Mouse (Mus musculus) frontal cortex, adult 2 months (tissue): Measurements from ENCODE around the gene Sgta. TPM values are rescaled to one million over a fixed set of nuclear protein-coding genes. Genes with fewer than 3 reads are reported as not detected.
"Not testable (repeated sequence)": the region's sequence is repeated elsewhere in the genome, so short reads cannot be mapped to it uniquely, and the experiment has no call there.

Source experiments
- DNase-seq, 2 experiments: peaks; one replicate each; pipeline ENCODE4 v3.0.0; 2022; ENCODE audit warnings: low spot score in 1 of 2; ENCODE audit errors: extremely low spot score in 1 of 2
- polyA plus RNA-seq: library from polyadenylated mRNA; depleted of rRNA; stranded (reverse); fragments of >200 nt; gene quantifications from 2 replicates; pipeline ENCODE4 v1.2.3, GENCODE M21; 2012; rRNA removed

Sgta gene
- polyA plus RNA-seq = 207 and 208 TPM in 2 replicates

DNA sequence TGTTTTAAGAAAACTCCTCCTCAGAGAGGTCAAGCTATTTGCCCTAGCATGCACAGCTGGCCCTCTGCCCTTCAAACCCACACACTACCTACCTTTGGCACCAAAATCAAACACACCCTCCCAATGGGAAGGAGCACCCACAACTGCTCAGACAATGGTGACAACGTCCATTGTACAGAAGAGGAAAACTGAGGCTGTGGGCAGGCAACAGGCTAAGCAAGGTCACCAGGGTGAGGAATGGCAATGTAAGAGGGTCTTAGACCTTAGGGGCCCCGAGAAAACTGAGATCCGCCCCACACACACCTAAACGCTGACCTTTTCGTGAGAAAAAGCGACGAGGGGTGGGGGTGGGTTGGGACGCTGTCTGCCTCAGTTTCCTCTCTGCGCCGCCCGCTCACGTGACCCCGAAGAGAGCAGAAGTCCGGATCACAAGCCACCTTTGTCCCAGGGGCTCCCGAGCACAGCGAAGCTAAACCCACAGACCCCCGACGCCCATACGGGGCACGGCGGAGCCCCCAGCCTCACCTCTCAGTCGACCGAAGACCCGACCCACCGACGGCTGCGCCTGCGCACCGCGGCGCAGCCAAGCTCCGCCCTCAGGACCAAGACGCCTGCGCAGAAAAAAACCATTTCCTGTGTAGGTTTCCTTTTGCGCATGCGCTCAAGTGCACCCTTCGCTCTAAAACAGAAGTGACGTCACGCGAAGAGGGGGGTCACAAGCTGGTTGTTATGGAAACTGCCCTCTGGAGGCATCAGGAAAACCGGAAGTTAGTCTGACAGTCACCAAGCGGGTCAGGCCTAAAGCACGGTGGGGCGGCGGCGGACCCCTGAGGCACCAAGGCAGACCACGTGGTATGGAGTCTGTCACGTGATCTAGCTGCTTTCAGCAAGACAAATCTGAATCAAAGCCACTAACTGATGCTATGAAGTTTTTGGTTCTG lies at the start of gene Sgta:
Gene Sgta, minus strand, starts transcription at position 579 of the 941 bp plus-strand sequence.
- peak; percentile 100 for DNase-seq

DNA sequence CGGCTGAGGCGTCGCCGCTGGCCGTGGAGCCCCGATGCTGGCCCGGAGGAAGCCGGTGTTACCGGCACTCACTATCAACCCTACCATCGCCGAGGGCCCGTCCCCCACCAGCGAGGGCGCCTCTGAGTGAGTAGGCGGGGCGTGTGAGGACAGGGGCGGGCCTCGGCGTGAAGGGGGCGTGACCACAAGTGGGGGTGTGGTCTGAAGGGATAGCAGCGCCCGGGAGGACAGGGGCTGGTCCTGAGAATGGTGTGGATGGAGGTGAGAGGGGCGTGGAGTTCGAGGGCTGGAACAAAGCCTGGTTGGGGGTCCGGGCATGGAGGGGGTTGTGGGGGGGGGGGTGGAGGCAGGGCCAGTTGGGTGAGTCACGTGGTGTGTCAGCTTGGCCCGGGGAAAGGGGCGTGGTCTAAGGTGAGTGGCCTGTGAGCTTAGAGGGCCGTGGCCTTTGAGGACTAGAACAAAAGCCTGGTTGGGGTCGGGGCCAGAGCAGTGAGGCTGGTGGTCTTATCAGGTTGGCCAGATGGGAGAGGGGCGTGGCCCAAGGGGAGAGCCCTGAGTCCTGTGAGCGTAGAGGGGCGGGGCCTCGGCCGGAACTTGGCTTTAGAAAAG lies 46.2 kb upstream of the Sgta start:
- DNase-seq = peak; percentile 50 to 78

DNA sequence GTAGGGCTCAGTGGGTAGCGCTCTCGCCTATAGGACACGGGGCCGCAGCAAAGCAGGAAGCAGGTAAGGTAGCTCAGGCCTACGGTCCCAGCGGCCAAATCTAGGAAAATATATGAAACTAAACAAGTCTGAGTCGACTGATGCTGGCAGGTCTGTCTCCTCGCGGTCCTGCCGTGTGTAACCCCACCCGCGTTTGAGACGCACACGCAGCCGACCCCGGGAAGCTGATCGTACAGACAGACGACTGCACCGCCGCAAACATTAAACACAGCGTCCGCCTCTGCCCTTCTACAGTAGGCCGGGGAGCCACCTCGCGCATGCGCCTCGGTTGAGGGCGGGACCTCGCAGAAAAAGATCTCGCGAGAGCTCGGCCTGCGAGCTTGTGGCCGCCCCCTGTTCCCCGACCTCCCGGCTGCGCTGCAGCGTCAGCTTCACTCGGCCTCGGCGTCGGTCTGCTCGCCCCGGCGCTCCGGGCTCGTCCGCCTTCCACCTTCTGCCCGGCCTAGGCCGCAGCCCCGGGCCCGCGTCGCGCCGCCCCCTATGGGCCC lies 45.7 kb upstream of the Sgta start, which contains the start of gene Map2k2:
Gene Map2k2, plus strand, starts transcription at position 351 of the 548 bp plus-strand sequence.
- peak; percentile 91 to 97 for DNase-seq

DNA sequence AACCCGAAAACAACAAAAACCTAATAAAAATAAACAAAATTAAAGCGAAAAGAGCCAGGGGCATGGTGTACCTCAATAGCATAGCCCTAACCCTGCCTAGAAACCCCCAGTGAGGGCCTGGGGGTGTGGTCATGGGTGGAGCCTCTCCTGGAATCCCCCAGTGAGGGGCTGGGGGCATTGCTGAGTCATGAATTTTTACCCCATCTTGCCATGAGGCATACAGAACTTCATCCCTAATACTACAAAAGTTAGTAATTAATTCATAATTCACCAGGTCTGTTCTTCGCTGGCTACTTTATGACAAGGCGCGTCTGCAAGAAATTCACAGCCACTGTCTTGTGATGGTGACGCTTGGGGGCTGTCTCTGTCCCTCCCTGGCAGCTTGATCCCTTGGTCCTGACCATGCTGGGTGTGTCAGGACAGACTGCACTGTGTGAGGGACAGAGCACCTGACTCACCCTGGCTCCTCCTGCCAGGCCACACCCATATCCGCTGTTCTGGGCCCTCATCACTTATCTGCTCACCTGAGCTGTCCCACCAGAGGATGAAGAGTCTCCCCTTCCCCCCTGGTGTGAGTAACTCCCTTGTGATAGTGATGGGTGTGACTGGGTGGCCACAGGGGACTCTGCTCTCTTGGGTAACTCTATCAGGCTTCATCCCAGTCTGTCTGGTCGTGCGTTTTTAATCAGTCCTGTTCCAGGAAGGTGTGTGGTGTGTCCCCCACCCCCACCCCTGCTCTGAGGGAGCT lies 35.1 kb upstream of the Sgta start:
- no peak for DNase-seq

DNA sequence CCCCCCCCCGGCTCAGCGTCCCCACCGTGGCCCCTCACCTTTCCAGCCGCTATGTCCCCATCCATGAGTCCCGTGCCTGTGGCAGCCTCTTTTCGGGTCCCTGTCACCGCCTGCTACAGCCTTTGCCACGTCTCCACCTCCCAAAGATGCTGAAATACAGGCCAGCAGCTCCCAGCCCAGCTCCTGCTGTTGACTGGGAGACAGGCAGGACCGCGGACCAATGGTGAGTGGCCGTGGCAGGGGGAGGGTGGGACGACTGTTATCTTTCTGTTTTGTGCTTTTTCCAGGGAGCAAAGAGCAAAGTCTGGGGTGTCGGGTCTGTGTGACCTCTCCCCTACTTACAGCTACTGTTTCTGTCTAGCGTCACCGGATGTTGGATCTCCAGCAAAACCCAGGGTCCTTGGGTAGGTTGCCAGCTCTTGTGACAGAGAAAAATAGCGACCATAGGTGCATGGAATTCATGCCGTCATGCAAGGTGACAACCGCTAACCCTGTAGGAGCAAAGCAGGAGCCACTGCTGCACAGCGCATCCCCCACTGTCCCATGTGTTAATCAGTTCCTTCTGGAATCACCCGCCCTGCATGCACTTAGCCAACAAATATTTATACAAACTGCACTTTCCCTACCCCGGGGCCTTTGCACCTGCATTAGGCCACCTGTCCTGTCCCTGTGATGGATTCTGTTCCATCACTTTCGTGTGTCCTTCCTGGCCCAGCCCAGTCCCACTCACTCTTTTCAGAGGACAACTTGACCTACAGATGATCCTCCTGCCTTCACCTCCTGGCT lies 32.7 kb upstream of the Sgta start:
- no peak for DNase-seq

DNA sequence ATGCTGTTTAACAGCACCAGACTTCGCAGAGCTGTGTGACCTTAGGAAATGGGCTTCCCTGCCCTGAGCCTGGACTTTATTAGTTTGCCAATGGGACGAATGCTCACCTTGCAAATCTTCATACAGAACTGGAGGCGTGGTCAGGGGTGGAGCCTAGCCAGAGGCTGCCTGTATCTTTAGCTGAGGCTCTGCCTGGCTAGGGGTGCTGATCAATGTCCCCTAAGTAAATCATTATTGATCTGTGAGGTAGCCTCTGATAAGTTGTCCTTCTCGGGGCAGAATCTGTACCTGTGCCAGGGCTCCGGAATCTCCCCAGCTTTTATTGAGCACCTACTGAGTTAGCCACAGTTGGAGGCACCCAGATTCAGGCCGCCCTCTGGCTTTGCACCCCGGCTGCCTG lies 30.6 kb upstream of the Sgta start:
- DNase-seq = no peak

DNA sequence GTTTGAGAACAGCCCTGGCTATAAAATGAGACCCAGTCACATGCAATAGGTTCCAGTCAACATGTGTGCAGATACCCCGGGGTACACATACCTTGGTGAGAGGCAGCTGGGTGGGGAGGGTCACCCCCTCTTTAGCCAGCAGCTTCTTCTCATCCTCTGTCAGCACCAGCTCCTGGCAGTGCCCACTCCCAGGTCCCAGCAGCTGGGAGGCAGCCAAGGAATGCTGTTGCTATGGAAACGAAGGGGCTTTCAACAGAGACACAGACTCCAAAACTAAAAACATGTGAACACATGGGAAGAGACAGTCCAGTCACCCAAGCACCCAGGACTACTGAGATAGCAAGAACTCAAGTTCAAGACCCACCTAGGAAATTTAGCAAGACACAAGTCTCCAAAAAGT lies 29.2 kb upstream of the Sgta start:
- DNase-seq = no peak

DNA sequence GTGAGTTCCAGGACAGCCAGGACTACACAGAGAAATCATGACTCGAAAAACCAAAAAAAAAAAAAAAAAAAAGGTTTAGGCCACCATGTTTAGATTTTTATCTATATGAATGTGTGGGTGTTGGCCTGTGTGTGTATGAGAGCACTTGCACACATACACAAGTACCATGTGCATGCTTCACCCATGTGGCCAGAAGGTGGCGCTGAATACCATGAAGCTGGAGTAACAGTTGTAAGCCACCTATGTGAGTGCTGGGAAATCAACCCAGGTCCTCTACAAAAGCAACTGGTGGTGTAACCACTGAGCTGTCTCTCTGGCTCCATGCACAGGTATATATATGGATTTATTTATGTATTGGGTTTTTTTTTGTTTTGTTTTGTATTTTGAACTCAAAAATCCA lies 27.0 kb upstream of the Sgta start:
- DNase-seq = no peak

DNA sequence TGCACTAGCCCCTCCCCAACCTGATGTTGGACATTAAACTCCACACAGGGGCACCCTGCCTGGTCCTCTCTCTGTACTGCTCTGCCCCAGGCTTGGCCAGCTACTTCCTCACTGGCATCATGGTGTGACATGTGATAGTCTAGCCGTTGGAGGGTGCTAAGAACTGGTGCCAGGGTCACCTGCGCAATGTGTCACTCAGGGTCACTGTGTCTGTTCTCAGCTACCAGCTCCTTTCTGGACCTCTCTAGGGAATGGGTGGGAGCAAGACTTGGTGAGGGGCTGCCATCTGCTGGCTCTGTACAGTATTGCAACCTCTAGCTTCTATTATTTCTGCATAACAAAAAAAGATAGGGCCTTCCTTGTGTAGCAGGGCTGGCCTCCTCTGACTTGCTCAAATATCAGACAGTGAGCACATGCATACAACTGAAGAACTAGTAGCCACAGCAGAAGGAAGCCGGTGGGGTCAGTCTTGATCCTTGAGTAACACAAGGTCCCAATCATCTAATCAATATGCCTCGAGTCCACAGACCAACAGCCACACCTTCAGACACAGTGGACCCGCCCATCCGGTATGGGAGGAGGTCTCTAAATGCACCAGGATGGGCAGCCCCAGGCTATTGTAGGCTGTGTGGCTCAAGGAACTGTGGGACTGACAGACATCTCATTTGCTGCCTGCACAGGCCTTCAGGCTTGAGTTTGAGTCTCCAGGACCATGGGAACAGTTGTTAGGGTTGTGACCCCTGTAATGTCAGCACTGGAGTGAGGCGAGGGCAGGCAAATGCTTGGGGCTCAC lies 22.4 kb upstream of the Sgta start:
- peak; percentile 38 to 86 for DNase-seq

DNA sequence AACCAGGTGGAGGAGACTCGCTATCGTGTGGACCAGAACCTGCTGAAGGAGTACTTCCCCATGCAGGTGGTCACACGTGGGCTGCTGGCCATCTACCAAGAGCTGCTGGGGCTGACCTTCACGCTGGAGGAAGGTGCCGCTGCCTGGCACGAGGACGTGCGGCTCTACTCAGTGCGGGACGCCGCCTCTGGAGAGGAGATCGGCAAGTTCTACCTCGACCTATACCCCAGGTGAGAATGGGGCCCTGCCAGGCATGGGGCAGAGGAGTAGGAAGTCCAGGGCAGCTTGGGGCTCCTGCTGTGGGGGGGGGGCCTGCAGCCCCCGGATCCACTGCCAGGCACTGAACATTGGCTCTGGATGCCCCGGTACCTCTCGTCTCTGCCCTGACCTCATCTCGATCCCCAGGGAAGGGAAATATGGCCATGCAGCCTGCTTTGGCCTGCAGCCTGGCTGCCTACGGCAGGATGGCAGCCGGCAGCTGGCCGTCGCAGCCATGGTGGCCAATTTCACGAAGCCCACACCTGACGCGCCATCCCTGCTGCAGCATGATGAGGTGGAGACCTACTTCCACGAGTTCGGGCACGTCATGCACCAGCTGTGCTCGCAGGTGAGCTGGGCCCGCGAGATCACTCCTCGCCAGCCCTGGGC lies 20.2 kb upstream of the Sgta start:
- no peak for DNase-seq

DNA sequence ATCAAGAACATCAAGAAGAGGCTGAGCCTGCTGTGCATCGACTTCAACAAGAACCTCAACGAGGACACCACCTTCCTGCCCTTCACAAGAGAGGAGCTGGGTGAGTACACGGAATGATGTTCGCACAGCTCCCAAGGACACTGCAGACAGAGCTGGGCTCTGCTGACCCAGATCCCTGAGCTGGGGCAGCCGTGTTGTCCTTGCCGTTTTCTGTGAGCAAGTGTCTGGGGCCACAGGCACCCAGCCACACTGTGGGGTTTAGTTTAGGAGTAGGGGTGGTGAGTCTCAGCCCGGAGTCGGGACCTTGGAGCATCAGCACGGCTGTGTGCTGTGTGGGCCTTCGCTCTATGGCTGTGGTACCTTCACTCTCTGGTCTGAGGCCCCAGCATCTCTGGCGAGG lies 17.9 kb upstream of the Sgta start:
- DNase-seq = no peak

DNA sequence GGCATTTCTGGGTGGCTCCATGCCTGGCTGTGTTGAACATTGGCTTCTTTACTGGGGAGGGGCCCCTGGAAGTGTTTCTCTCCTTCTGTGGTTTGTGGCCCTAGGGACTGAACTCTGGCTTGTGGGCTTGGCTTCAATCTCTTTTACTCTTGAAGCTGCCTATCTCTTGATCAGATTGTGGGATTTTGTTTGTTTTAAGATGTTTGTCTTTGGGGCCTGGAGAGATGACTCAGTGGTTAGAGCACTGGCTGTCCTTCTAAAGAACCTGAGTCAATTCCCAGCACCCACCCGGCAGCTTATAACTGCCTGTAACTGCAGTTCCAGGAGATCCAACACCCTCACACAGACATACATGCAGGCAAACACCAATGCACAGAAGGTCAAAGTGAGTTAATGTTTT lies 16.4 kb upstream of the Sgta start:
- DNase-seq = no peak

DNA sequence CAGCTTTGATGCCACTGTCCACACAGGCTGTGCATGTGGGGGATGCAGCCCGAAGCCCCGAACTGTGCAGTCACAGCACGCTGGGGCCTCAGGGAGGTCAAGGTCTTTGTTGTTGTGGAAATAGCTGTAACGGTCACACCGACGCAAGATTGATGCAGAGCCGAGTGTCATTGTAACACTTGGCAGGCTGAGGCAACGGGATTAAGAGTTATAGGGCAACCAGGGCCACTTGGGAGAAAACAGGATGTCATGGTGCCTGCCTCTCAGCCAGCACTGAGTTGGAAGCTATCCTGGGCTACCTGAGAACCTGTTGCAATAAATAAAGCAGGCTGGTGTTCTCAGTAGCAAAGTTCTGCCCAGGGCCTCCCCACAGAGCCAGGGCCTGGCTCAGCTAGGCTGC lies 15.8 kb upstream of the Sgta start:
- DNase-seq = no peak

DNA sequence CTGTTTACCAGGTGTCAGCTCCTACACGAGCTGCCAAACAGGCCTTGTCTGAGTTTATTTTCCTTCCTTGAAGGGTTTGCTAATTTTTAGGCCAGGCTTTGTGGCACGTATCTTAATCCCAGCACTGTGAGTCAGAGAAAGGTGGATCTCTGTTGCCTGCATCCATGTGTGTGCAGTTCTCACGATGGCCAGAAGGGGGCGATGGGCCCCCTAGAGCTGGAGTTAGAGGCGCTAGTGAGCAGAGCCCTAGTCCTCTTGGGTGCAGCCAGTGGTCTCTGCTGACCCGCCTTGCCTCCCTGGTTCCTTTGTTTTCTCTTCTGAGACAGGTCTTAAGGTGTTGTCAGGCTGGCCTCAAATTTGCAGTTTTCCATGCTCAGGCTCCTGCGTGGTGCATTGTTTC lies 13.5 kb upstream of the Sgta start:
- DNase-seq = no peak

DNA sequence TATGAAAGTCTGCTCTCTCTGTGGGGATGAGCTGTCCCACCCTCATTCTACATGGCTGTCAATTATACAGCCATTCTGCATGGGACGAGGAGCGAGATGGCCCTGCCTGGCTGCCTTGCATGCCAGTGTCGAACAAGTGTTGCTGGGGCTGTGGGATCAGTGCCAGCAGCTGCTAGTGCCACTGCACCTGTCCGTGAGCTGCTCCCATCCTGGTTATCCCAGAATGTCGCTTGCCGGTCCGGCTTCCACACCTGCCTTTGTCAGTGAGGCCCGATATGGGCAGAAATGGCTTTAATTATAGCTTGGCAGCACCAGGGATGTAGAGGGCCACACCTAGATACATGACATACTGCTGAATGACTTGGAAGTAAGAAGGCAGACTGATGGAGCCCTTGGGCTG lies 12.3 kb upstream of the Sgta start:
- no peak for DNase-seq

DNA sequence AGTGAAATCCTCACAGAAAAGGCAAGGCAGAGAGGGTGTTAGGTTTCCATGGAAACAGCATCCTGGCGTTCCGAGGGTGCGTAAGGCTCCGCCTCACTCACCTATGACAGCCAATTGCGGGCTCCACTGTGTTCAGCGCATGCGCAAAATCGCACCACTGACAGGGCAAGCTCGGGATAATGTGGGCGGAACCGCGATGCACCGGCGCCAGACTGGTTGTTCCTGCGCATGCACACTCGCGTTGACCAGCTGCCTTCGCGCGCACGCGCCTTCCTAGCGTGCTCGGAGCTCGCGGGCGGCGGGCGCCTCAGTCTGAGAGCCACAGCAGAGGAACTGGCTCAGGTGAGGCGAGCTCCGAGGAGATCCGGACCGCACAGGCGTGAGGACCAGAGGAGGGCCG lies 9.9 kb upstream of the Sgta start, which contains the start of gene Thop1:
Gene Thop1, plus strand, starts transcription at position 200 of the 400 bp plus-strand sequence.
- DNase-seq = peak; percentile 97 to 98

DNA sequence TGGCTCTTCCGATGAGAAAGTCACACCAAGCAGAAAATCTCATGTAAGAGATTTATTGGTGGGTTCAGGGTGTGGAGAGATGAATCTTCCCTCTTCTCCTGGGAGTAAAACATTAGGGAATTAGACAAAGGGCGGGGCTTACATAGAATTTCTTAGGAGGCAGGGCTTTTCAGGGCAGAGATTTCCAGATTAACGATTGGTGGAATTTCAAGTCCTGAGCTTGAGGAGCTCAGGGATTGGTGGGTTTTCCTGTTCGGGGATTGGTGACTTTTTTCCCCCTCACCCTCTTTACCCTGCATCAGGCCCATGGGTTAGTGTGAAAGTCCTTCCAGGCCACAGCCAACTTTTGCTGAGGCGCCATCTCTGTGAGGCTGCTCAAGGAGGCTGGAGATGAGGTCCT lies 8.7 kb upstream of the Sgta start:
- no peak for DNase-seq

DNA sequence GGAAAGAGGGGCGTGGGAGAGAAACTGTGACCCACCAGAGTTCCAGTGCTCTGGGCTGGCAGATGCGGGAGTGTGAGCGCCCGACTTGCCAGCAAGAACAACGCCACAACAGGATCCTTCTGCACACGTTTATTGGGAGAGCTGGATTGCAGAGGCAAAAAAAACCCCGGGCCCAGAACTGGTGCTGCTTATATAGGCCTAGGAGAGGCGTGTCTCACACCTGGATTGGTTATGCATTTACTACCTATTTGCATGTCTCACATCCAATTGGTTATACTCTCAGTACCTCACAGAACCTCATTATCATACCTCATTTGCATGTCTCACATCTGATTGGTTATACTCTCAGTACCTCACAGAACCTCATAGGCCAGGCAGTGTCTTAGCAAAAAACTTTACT lies 4.5 kb upstream of the Sgta start:
- DNase-seq = not testable (repeated sequence)

DNA sequence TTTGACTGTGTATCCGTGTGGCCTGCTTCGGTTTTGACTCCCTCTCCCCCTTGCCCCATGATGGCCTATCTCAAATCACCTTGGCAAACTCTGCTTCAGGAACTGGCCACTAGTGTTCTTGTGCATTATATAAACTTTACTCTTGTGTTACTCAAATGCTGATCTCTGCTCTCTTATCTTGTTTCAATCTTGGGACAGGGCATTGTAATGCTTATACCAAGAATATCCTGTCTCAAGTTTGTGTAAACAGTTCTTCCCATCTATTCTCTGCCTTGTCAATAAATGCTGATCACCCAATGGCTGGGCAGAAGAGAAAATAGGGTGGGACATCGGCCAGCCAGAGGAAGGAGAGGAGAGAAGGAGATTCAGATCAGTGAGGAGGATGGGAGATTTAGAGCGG lies 2.7 kb upstream of the Sgta start:
- DNase-seq = no peak
